Mouse (Mus musculus): ENCODE data around the gene Gabrd.

Gabrd gene

DNA sequence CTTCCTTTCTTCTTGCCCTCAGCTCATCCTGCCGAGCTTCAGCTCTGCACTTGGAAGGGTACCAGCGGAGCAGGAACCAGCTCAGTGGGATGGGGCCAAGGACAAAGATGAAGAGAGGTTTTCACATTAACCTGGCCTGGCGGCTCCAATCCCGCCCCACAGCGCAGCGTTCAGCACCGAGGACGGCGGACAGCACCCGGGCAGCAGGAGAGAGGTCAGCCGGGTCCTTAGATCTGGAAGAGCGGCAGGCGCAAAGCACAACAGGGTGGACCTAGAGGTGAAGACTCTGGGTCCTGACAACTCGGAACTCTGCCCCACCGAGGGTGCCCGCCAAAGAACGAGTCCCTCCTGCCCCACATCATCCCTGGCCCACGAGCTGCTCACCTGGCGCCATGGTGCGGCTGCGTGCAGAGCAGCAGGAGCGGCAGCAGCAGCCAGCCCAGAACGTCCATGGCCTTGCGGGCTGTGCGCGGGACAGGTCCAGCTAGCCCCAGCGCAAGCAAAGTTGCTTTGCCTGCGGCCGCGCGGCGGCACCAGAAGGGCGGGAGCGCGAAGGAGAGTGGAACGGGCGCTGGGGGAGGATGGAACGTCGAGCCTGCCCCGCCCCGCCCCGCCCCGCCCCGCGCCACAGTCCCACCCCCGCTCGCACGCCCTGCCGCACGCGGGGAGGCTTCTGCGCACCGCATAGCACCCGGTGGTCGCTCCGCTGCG, at the start of gene Gabrd:
Gene Gabrd (minus strand): TSS at position 602 of the 711 bp plus-strand sequence.
- peak; percentile 36 for DNase-seq (ENCODE audit: low read depth)

DNA sequence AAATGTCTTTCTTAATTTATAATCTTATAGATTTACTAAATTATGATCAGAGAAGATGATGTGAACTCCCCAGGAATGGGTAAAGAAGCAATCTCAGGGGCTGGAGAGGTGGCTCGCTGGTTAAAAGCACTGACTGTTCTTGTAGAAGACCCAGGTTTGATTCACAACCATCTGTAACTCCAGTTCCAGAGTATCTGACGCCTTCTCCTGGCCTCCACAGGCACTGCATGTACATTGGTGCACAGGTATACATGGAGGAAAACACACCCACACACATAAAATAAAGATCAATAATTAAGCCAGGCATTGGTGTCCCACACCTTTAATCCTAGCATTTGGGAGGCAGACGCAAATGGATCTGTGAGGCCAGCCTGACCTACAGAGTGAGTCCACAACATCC, 44.9 kb upstream of the Gabrd start:
- no peak for DNase-seq (ENCODE audit: low read depth)

DNA sequence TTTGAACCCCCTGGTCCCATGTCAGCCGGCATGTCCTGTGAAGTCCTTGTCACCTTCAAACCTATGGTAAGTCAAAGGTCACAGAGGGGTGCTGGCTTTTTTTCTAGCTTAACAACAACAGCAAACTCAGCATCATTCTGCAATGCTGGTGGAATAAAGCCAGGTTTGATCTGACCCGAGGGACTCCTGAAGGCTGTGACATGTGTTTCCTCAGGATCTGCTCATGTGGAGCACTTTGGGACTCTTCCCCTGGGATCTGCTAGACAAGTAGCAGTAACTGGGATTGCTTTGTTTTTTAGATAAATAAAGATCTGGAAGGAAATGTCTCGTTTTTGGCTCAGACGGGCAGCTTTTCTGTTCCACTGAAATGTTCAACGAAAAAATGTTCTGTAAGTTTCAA, 36.1 kb upstream of the Gabrd start:
- DNase-seq (ENCODE audit: low read depth), result no peak

DNA sequence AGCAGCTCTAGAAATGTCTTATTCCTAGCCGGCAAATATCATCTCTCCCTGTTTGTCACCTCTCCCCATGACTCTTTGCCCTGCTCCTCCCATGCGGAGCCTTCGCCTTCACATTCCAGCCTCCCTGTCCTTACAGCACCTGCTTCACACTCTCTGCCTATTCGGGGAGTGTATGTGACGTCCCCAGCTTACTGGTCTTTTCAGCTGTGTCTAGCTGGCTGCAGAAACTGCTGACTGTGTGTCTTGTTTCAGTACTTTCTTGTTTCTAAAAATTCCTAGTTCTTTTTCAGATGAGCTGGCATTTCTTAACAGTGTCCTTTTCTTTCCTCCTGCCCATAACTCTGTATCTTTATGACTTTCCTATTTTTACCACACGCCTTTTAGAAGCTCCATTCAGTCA, 34.4 kb upstream of the Gabrd start:
- no peak for DNase-seq (ENCODE audit: low read depth)

DNA sequence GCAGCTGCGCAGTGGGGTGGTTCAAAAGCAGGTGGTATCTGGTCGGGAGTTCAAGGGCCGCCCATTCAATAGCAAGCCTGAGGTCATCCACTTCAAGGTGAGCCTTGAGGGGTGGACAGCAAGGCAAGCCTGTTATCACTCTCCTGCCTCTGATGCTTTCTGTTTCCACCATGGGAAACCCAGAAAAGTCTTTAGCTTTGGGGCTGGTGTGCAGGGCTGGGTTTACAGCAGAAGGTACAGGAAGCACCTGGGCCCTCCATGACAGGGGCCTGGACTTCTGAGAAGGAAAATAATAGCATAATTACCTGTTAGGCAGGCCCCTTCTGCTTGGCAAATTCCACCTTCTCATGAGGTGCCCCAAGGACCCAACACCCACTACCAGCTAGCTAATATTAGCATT, 31.3 kb upstream of the Gabrd start:
- DNase-seq (ENCODE audit: low read depth), result no peak

DNA sequence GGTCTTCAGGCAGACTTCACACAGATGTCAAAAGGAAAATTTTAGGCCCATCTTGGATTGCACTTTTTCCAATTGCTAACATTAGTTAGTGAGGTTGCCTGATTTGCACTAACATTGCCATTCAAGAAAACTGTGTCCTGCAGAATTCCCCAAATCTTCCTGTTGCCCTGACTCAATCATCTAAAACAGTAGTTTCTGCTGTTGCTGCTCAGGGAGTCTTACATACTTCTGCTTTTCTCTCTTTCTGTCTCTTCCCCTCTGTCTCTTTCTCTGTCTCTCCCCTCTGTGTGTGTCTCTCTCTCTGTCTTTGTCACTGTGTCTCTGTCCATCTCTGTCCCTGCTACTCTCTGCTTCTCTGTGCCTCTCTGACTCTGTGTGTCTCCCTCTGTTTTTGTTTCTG, 30.5 kb upstream of the Gabrd start:
- DNase-seq (ENCODE audit: low read depth), result no peak

DNA sequence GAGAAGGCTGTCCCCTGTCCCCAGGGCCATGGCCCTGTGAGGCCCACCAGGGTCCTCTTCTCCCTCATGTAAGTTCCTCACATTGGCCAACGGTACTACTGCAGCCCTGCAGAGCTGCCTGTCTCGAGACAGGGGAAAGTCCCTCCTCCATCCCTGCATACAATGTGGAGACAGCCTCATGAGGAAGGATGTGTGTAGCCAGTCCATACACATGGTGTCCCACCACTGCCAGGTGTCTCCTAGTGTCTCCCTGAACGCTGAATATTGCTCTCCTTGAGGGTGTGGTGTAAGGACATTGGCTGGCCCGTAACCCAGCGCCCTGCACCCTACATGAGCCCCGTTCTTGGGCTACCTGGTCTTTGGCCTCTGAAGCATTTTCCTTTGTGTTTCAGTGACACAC, 28.4 kb upstream of the Gabrd start:
- DNase-seq (ENCODE audit: low read depth), result no peak

DNA sequence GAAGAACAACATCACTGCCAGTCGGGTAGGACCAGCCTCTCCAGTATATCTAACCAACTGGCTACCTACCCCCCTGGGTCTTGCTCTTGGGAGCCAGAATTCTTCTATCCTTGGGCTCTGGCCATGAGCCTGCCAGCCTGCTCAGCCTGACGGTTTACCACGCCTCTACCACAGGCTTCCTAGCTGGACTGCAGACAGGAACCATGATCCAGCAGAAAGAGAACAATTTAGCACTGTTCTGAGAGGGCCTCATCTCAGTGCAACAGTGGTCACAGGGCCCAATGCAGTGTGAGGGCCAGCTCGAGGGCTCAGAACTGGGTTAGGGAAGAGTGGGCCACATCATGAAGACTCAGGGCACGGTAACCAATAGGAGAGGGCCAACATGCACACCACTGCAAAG, 26.1 kb upstream of the Gabrd start:
- DNase-seq (ENCODE audit: low read depth), result no peak

DNA sequence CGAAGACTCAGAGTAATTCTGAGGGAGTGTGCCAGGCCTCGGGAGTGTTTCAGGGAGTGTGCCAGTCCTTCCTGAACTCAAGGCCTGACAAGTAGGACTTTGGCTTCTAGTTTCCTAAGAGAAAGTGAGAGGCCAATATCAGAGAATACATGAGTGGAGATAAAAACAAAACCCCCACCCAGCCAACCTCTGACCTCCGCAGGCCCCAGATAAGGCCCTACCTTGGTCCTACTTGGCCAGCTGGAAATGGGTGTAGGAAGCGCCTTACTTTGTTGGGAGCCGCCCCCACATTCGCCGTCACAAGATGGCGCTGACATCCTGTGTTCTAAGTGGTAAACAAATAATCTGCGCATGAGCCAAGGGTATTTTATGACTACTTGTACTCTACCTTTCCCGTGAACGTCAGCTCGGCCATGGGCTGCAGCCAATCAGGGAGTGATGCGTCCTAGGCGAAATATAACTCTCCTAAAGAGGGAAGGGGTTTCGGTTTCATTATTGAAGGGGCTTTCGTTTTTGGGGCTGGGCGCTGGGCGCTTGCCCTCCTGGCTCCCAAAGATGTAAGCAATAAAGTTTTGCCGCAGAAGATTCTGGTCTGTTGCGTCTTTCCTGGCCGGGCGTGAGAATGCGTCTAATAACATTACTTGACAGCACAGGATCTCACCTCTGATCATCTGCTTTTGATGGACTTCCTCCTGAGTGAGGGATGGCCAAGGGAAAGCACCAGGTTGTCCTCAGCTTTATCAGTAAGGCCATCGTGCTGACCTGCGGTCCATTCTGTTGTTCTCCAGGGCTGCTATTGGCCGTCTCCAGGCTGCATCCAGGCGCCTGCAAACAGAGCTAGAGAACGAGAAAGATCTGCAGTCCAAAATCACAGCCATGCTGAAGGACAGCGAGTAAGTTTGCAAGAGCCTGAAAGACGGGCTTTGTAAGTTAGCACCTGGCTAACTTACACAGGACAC, 23.8 kb upstream of the Gabrd start:
- DNase-seq (ENCODE audit: low read depth), result peak; percentile 17

DNA sequence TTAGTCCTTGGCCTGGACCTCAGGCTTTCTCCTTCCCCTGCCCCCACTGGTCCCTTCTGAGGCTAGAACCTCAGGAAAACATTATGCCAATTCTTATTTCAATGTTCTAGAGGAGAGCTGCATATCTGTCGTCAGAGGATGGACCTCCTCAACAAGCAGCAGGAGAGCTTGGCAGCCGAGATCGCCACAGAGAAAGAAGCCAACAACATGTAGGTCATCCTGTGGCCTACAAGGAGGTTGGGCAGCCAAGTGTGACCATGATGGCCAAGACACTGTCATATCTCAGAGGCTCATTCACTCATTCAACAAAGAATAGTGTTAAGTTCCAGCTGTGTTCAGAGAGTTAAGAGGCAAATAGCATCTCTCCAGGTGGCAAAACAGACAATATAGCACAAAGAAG, 22.2 kb upstream of the Gabrd start:
- DNase-seq (ENCODE audit: low read depth), result no peak

DNA sequence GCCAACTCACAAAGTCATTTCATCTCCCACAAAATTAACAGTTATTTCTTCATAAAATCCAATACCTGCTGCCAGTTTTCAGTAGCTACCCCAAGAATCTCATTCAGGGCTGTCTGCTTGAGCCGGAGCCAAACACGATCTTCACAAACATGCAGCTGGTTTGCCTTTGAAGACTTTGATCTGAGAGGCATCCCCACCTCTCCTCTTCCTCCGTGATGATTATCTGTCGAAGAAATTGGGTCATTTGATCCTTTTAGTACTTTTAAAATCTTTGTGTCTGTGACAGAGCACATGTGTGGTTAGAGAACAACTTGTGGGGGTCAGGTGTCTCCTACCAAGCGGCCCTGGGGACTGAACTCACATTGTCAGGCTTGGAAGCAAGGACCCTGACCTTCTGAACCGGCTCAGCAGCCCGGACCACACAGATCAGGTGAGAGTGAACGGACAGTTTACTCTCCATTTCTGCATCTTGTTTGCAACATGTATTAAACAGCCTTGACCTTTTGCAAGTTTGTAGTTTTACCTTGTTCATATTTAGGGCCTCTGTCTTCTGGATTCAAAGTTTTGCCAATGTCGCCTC, 16.8 kb upstream of the Gabrd start:
- peak; percentile 15 for DNase-seq (ENCODE audit: low read depth)

DNA sequence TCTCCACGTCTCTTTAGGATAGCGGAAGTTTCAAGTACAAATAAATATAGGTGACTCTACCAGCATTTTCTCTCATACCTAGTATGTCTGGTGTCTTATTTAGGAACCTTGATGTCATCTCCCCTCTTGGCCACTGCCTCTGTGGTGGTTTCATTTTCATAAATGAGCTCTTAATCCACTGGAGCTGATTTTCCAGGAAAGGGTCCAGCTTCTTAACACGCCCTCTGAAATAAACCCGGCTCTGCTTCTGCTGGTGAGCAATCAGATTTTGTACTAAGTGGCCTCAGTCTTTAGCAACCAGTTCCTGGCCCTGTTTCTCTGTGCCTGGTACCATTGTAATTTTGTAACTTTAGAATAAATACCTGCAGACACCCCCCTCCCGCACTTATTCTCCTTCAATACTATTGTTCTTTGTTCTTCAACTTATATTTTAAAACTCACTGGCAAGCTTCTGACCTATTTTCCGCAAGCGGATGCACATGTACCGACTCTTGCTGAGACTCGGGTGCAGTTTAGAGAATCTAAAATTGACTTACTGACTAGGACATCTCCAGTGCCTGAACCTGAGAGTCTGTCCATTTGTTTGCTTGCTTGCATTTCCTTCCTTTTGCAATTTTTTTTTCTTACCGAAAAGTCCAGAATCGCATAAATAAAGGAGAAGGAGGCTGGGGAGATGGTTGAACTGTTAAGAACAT, 15.9 kb upstream of the Gabrd start:
- no peak for DNase-seq (ENCODE audit: low read depth)

DNA sequence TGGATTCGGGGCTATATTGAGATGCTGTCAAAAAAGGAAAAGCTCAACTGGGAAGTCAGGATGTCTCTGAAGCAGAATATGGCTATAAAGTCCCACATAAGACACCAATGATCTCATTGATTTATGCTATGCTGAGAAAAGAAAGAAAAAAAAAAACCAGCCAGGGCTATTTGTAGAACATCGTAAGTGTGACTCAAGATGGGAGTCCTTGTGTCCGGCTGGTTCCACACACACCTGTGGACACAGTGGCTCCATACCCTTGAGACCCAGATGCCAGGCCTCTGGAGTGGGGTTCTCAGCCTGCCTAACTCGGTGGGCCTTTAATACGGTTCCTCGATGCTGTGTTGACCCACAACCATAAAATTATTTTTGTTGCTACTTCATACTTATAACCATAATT, 14.2 kb upstream of the Gabrd start:
- no peak for DNase-seq (ENCODE audit: low read depth)

DNA sequence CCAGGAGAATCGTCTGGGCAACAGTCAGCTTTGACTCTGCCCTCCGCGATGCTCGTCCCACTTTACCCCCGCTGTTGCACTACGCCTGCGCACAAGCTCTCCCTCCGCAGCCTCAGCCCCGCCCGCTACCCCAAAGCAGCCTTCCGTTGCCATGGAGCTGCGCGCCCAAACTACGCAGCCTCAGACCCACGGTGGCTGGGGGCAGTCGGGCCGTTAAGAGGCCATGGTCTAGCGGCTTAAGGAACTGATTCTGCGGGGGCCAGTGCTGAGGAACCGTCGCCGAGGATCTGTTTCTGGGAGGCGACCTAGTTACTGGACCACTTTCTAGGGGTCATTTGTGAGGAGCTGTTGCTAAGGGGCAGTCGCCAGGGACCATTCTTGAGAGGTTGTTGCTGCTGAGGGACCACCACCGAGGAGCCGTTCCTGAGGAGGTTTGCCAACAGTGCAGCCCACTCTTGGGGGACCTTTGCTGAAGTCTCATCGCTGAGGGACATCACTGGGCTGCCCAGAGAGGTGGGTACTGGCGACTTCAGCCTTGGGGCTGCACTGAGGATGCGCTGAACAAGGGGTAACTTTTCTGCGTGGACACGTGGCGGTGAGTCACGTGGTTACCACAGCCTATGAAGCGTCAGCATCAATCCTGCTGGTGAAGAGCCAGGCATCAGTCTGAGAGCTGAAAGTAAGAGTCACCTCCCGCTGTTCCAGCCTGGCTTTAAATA, 11.3 kb upstream of the Gabrd start, which contains the start of gene Cfap74:
Gene Cfap74 (plus strand): TSS at position 133 of the 719 bp plus-strand sequence.
- DNase-seq (ENCODE audit: low read depth), result peak; percentile 61

DNA sequence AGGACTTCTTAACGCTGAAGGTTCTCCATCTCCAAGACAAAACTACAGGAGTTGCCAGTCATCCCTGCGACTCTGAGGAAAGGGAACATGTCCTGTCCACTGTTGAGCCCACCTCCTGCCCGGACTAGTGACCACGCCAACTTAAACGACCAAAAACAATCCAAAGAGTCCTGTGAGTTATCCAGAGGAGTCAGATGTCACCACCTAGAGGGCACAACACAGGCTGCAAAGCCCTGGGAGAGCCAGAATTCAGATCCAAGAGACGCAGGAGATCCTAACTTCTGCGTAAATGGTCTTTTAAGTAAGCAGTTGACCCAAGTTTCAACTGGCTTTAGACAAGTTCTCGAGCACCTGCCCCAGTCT, 10.8 kb upstream of the Gabrd start:
- no peak for DNase-seq (ENCODE audit: low read depth)

DNA sequence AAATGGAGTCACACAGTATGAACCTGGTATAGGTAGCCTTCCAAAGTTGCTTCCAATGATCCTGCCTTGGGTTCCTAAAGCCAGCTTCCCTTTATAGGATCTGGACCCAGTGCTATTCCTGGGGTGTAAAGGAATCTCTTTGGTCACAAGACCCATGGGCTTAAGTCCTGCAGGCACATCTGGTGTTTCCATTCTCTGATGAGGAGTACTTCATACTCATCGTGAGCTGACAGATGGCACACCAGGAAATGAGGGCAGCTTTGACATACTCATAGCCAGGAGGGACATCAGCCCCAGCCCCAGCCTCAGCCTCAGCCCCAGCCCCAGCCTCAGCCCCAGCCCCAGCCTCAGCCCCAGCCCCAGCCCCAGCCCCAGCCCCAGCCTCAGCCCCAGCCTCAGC, 4.6 kb upstream of the Gabrd start:
- no peak for DNase-seq (ENCODE audit: low read depth)

DNA sequence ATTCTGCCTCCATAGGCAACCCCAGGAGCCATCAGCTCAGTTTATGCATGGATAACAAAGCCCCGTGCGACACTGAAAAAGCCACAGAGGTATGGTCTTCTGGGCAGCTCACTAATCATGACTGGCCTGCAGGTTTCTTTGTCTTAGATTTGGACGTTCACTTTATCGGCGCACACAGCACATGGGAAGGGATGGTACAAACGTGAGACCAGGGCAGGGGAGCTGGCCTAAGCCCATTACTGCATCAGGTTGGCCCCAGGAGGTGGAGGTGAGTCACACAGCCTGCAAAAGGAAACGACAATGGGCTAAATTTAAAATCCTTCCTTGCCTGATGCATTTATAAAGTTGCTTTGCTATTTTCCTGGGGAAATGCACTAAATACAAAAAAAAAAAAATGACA, 3.2 kb upstream of the Gabrd start:
- no peak for DNase-seq (ENCODE audit: low read depth)

DNA sequence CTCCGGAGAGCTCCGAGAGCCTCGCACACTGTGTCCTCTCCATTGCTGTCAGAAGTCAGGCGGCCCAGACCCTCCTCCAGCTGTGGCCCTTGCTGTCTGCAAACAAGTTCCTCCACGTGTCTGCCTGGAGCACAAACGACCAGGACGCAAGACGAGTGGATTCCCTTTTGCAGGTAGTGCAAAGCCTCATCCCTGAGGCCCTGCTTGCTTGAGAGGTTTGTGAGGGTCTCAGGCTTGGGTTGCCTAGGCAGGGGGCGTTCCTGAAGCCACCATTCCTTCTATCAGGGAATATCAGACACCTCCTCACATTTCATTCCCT, 269 bp upstream of the Gabrd start:
- no peak for DNase-seq (ENCODE audit: low read depth)

DNA sequence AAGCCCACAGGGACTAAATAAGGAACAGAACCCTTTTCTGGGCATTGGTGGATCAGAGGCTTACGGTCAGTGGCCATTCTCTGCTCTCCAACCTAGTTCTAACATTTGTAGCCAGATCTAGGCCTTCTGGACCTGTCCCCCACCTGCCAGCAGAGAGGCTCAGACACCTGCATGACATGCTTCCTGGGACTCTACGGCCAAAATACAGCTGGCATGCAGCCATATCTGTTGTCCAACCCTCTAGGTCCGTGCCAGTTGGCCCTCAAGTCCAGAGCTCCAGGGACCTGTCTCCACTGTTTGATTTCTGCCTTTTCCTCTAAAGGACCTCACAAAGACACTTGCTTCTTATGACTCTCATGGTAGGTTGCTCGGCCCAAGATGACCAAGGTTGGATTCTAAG, 1.2 kb downstream of the Gabrd start:
- no peak for DNase-seq (ENCODE audit: low read depth)

DNA sequence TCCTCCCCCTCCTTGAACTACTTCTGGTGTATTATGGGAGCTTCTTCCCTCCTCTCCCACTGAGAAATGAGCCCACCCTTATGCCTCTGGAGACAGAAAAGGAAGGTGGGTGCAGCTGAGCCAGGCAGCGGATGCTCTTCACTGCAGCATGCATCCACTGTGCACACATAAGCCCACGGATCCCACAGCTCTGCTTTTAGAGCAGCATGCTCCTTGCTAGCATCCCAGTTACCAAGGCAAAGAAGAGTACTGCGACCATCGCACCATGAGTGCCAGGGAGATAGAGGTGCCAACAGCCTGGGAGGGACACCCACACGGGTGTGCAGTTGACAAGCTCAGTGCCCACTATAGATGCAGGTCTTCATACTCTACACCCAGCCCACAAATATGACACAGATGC, 2.4 kb downstream of the Gabrd start:
- DNase-seq (ENCODE audit: low read depth), result no peak

DNA sequence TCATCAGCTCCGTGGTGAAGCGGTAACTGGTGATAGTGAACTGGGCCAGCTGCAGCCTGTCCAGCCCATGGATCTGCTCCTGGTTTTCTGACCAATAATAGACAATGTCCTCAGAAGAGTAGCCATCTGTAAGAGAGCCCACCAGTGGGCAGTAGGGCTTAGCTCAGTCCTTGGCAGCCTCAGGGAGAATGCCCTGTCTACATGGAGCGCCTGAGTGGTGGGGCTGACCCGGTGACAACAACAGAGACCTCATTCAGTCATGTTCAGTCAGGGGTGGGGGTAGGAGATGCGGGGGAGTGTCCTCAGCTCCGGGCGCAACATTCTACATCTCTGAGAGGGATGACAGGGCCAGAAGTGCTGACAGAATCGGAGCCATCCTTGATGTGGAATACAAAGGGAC, 10.7 kb downstream of the Gabrd start:
- no peak for DNase-seq (ENCODE audit: low read depth)

DNA sequence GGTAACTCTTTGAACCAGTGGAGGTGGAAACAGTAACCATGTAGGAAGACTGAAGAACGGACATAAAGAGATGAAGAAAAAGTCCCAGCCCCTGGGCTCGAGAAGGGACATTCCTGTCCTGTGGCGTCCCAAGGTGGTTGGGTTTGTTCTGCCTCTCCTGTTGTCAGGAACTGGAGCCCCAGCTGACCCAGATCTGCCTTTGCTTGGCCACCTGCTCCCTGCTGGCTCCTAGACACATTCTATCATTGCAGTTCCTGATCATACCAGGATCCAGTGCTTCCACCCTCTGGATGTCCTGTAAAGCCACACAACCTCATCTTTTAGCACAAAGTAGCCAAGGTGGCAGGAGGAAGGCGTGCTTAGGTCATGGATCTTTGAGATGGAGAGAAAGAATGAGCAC, 14.6 kb downstream of the Gabrd start:
- DNase-seq (ENCODE audit: low read depth), result no peak
